Mouse (Mus musculus): ENCODE results near the gene Foxp3.

The Foxp3 gene

GRCm38 (mm10) chrX:7573176-7574086 is at the start of gene Foxp3:
Gene Foxp3, plus strand, starts transcription at chrX:7573644.
- DNase-seq, result peak; percentile 73

- no peak for DNase-seq
These were observed 48.5 kb upstream of the Foxp3 start for GRCm38 (mm10) chrX:7524961-7525360.

GRCm38 (mm10) chrX:7553474-7553873 is 20.0 kb upstream of the Foxp3 start:
- no peak for DNase-seq

GRCm38 (mm10) chrX:7563076-7563475 is 10.4 kb upstream of the Foxp3 start:
- no peak for DNase-seq

- no peak for DNase-seq
These were observed 7.1 kb upstream of the Foxp3 start for GRCm38 (mm10) chrX:7566352-7566751.

GRCm38 (mm10) chrX:7567491-7567890 is 6.0 kb upstream of the Foxp3 start:
- no peak for DNase-seq

GRCm38 (mm10) chrX:7570481-7571175 is 2.8 kb upstream of the Foxp3 start:
- DNase-seq, result no peak

GRCm38 (mm10) chrX:7571565-7572136 is 1.8 kb upstream of the Foxp3 start:
- no peak for DNase-seq

GRCm38 (mm10) chrX:7572466-7572865 is 978 bp upstream of the Foxp3 start:
- no peak for DNase-seq

GRCm38 (mm10) chrX:7574087-7574884 is 842 bp downstream of the Foxp3 start, which contains the start of gene Ppp1r3f:
Gene Ppp1r3f, minus strand, starts transcription at chrX:7574283.
- DNase-seq, result peak; percentile 96

GRCm38 (mm10) chrX:7574885-7575231 is 1.4 kb downstream of the Foxp3 start:
- no peak for DNase-seq

- DNase-seq, result no peak
These were observed 7.7 kb downstream of the Foxp3 start for GRCm38 (mm10) chrX:7581151-7581550.

GRCm38 (mm10) chrX:7583881-7584280 is 10.4 kb downstream of the Foxp3 start:
- DNase-seq, result no peak

- DNase-seq, result no peak
These were observed 12.9 kb downstream of the Foxp3 start for GRCm38 (mm10) chrX:7586356-7586755.

- no peak for DNase-seq
These were observed 21.9 kb downstream of the Foxp3 start for GRCm38 (mm10) chrX:7595371-7595770.

- DNase-seq, result no peak
These were observed 30.6 kb downstream of the Foxp3 start for GRCm38 (mm10) chrX:7604004-7604403.

- DNase-seq, result peak; percentile 91
These were observed 31.6 kb downstream of the Foxp3 start, which contains the start of gene Ccdc22 for GRCm38 (mm10) chrX:7604879-7605574. Gene Ccdc22, minus strand, starts transcription at chrX:7605517.

- no peak for DNase-seq
These were observed 32.1 kb downstream of the Foxp3 start for GRCm38 (mm10) chrX:7605575-7605941.

GRCm38 (mm10) chrX:7606783-7607182 is 33.3 kb downstream of the Foxp3 start, which contains the start of gene Cacna1f:
Gene Cacna1f, plus strand, starts transcription at chrX:7607083.
- DNase-seq, result no peak

GRCm38 (mm10) chrX:7610035-7610434 is 36.6 kb downstream of the Foxp3 start:
- DNase-seq, result no peak

GRCm38 (mm10) chrX:7610536-7611258 is 37.3 kb downstream of the Foxp3 start:
- DNase-seq, result no peak

All from kidney, postnatal 10 days (tissue).